Mouse (Mus musculus) C2C12 (cell line): ENCODE data around the gene Mtx1. TPM values are rescaled to one million over a fixed set of nuclear protein-coding genes. Genes with fewer than 3 reads are reported as not detected.

Experiments used
- H3K27me3 ChIP-seq: one replicate; pipeline ENCODE4 v1.6.1; 2011; ENCODE audit not compliant: control insufficient read depth, insufficient read depth, insufficient read length
- H3K36me3 ChIP-seq: one replicate; pipeline ENCODE4 v1.6.1; 2011; ENCODE audit not compliant: control insufficient read depth, insufficient read depth
- H3K4me3 ChIP-seq: one replicate; pipeline ENCODE4 v1.5.1; 2011; ENCODE audit warnings: mild to moderate bottlenecking, control low read depth; ENCODE audit not compliant: poor library complexity, insufficient read depth, severe bottlenecking
- H3K79me2 ChIP-seq: one replicate; pipeline ENCODE4 v1.6.1; 2011; ENCODE audit not compliant: control insufficient read depth, insufficient read depth
- H3K79me3 ChIP-seq: one replicate; pipeline ENCODE4 v1.6.1; 2011; ENCODE audit warnings: low read depth, control low read depth
- H3ac ChIP-seq: one replicate; pipeline ENCODE3; 2011; ENCODE audit warnings: low read depth; ENCODE audit not compliant: control insufficient read depth, insufficient read length
- CEBPB ChIP-seq: IDR thresholded peaks from one replicate; pipeline ENCODE4 v1.6.1; 2011; ENCODE audit warnings: low read depth, mild to moderate bottlenecking, control low read depth, moderate library complexity
- CTCF ChIP-seq: IDR thresholded peaks from one replicate; pipeline ENCODE4 v1.5.1; 2011; ENCODE audit not compliant: control insufficient read depth, insufficient read depth, insufficient read length
- FOSL1 ChIP-seq: IDR thresholded peaks from one replicate; pipeline ENCODE4 v1.8.0; 2011; ENCODE audit warnings: mild to moderate bottlenecking, low read length; ENCODE audit not compliant: poor library complexity, insufficient read depth, severe bottlenecking
- MAX ChIP-seq: IDR thresholded peaks from one replicate; pipeline ENCODE4 v1.6.1; 2011; ENCODE audit warnings: mild to moderate bottlenecking, control low read depth
- MYOD1 ChIP-seq: IDR thresholded peaks from one replicate; pipeline ENCODE4 v1.6.1; 2011; ENCODE audit warnings: low read depth; ENCODE audit not compliant: control insufficient read depth, insufficient read length
- MYOG ChIP-seq: IDR thresholded peaks from one replicate; pipeline ENCODE4 v1.6.1; 2011; ENCODE audit not compliant: control insufficient read depth, insufficient read length; ENCODE audit errors: extremely low read depth
- USF1 ChIP-seq: IDR thresholded peaks from one replicate; pipeline ENCODE4 v1.6.1; 2011; ENCODE audit warnings: low read depth, mild to moderate bottlenecking, control low read depth, moderate library complexity
- polyA plus RNA-seq: library from polyadenylated mRNA; unstranded; fragments of >200 nt; fragmentation: generic; extraction: Trizol; gene quantifications from one replicate; pipeline ENCODE4 v1.2.1, GENCODE M21; 2012; ENCODE audit warnings: missing spikeins

Gene Mtx1
- polyA plus RNA-seq, 1 experiment: 248 TPM

GRCm38 (mm10) chr3:89199839-89200238, 27.0 kb downstream of the Mtx1 start:
- H3K27me3 ChIP-seq: no peaks in the 10 kb centered on the region
- no peak for TF ChIP-seq MAX
- no peak for TF ChIP-seq USF1
- TF ChIP-seq CTCF: no peak
- TF ChIP-seq MYOD1: no peak
- TF ChIP-seq FOSL1: no peak
- TF ChIP-seq CEBPB: no peak
- no peak for TF ChIP-seq MYOG
- H3ac ChIP-seq: no peak overlapping the region
- peaks cover 6% of the 10 kb centered on the region for H3K36me3 ChIP-seq
- H3K79me3 ChIP-seq: no peaks in the 10 kb centered on the region
- peaks cover 6% of the 10 kb centered on the region for H3K79me2 ChIP-seq
- no peak overlapping the region for H3K4me3 ChIP-seq

GRCm38 (mm10) chr3:89195979-89196877, 30.7 kb downstream of the Mtx1 start:
- no peaks in the 10 kb centered on the region for H3K79me3 ChIP-seq
- H3K79me2 ChIP-seq: no peaks in the 10 kb centered on the region
- H3K27me3 ChIP-seq: no peaks in the 10 kb centered on the region
- no peak for TF ChIP-seq MYOG
- peak; percentile 25 for TF ChIP-seq CTCF
- peak; percentile 36 for TF ChIP-seq MAX
- TF ChIP-seq USF1: no peak
- peak overlapping the region; percentile 29 for H3K4me3 ChIP-seq
- H3K36me3 ChIP-seq: no peaks in the 10 kb centered on the region
- peak overlapping the region; percentile 83 for H3ac ChIP-seq

GRCm38 (mm10) chr3:89193853-89194252, 33.0 kb downstream of the Mtx1 start:
- H3K79me3 ChIP-seq: no peaks in the 10 kb centered on the region
- H3K79me2 ChIP-seq: no peaks in the 10 kb centered on the region
- no peak for TF ChIP-seq CEBPB
- no peak for TF ChIP-seq CTCF
- no peak for TF ChIP-seq MAX
- no peak for TF ChIP-seq FOSL1
- no peak for TF ChIP-seq MYOG
- no peak for TF ChIP-seq USF1
- no peak for TF ChIP-seq MYOD1
- H3K27me3 ChIP-seq: no peaks in the 10 kb centered on the region
- H3ac ChIP-seq: no peak overlapping the region
- H3K4me3 ChIP-seq: no peak overlapping the region
- H3K36me3 ChIP-seq: no peaks in the 10 kb centered on the region

DNA sequence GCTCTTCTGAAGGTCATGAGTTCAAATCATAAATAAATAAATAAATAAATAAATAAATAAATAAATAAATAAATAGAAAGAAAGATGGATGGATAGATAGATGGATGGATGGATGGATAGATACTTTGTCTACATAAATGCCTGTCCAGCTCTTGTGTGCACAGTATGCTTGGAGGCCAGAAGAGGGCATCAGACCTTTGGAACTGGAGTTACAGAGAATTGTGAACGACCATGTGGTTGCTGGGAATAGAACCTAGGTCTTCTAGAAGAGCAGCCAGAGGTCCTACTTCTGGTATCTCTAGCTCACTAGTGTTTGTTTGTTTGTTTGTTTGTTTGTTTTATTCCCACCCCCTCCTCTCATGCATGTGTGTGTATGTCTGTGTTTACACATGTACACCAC, 33.5 kb downstream of the Mtx1 start:
- Histone ChIP-seq H3K27me3 (no peaks in the 10 kb centered on the region), H3K36me3 (peaks cover 3% of the 10 kb centered on the region)
- TF ChIP-seq CEBPB (no peak), MYOD1 (no peak), USF1 (no peak), MAX (no peak), CTCF (no peak), FOSL1 (no peak), MYOG (no peak)

GRCm38 (mm10) chr3:89190436-89190835, 36.5 kb downstream of the Mtx1 start:
- H3K79me3 ChIP-seq: no peaks in the 10 kb centered on the region
- no peak overlapping the region for H3K4me3 ChIP-seq
- peaks cover 3% of the 10 kb centered on the region for H3K36me3 ChIP-seq
- no peaks in the 10 kb centered on the region for H3K27me3 ChIP-seq
- no peaks in the 10 kb centered on the region for H3K79me2 ChIP-seq
- no peak overlapping the region for H3ac ChIP-seq
- TF ChIP-seq FOSL1 (no peak), CEBPB (no peak), USF1 (no peak), CTCF (no peak), MAX (no peak), MYOD1 (no peak), MYOG (no peak)

More for the DNA sequence above, 33.5 kb downstream of the Mtx1 start:
- Histone ChIP-seq H3K79me3 (no peaks in the 10 kb centered on the region), H3K4me3 (no peak overlapping the region), H3ac (no peak overlapping the region), H3K79me2 (no peaks in the 10 kb centered on the region)

GRCm38 (mm10) chr3:89188478-89188875, 38.4 kb downstream of the Mtx1 start:
- Histone ChIP-seq H3K79me2 (no peaks in the 10 kb centered on the region), H3K4me3 (peak overlapping the region; percentile 2), H3K36me3 (peaks cover 3% of the 10 kb centered on the region), H3K27me3 (no peaks in the 10 kb centered on the region), H3ac (no peak overlapping the region), H3K79me3 (no peaks in the 10 kb centered on the region)
- no peak for TF ChIP-seq CTCF
- TF ChIP-seq MAX: no peak
- TF ChIP-seq USF1: no peak
- no peak for TF ChIP-seq FOSL1
- no peak for TF ChIP-seq MYOG
